Mouse (Mus musculus) cortical plate, adult 2 months (tissue): ENCODE data around the gene Slc38a1.

ENCODE experiments used
- CTCF ChIP-seq: fragments of 200-500 bp; IDR thresholded peaks from 2 replicates; pipeline ENCODE4 v1.5.1; 2011; ENCODE audit warnings: mild to moderate bottlenecking, control low read depth, low read length; ENCODE audit not compliant: insufficient read depth; ENCODE audit errors: extremely low read depth
- POLR2A ChIP-seq: fragments of 200-500 bp; IDR thresholded peaks from 2 replicates; pipeline ENCODE4 v1.6.1; 2011; ENCODE audit warnings: mild to moderate bottlenecking, low read length, control low read depth; ENCODE audit not compliant: insufficient read depth; ENCODE audit errors: extremely low read depth

DNA sequence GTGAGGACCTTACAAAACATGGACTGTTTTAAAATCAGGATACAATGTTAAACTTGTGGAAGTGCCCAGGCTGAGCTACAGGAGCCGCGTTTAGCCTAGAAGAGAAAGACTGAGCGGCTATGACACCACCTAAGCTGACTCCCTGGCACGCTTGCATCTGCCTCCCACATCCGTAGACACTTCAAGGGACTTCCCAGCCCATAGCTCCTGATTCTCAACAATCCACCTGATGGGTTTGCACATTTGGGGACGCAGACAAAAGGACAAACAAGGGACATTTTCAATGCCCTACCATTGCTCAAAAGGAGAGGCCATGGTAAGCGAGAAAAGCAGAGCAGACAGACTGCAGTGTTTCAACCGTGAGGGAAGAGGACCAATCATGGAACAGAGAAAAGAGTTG lies 3.1 kb downstream of the Slc38a1 start:
- TF ChIP-seq CTCF (no peak), POLR2A (no peak)
